Comparison of ENCODE assay signal across 8 mouse cellular contexts in the genomic region with DNA sequence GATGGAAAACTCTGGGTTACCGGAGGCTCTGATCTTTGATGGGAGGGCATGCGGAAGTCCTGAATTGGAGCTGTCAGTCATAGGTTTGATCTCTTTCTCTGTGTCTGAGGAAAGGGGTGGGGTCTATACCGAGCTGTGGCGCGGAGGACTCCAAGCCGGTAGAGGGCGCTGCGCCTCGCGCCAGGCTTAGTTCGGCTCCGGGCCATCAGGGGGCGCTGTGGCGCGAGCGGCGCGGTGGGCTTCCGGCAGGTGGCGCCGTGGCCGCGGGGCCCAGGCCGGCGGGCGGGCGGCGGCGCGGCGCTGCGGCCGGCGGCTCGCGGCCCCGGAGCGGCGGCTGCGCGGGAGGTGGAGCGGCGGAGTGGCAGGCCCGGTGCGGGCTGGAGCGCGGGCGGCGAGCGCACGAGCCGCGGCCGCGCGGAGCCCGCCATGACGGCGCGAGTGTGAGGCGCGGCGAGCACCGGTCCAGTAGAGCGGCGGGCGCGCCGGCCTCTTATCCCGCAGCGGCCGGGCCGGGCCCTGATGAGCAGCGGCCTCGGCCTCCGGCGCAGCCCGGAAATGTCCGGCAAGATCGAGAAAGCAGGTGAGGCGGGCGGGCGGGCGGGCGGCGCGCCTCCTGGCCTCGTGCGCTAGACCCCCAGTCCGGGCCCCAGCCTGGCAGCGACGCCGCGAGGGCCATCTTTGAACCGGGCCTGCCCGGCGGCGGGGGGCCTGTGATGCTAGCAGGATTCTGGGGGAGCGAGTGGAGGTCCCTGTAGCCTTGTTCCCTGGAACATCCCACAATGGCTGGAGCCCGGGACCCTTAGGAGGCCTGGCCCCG. TPM values are rescaled to one million over a fixed set of nuclear protein-coding genes. Genes with fewer than 3 reads are reported as not detected.
DNase-seq lines count a peak whose midpoint lies in the region; ATAC-seq and TF ChIP-seq lines count a peak whose summit lies in the region.

A gene (plus strand): TSS at position 237 of the 817 bp plus-strand sequence.

- peak; percentile 85 for ATAC-seq in hindbrain, embryonic 16.5 days

- peak within 1 kb of the TSS; percentile 72 for H3K4me2 ChIP-seq in hindbrain, embryonic 16.5 days (ENCODE audit: low read length)

- peaks cover 14% of the 10 kb centered on the region for H3K4me1 ChIP-seq in hindbrain, embryonic 16.5 days (ENCODE audit: control insufficient read depth, insufficient read depth, low read depth, low read length)

- intact Hi-C loops in gastrocnemius, adult 2 months (cut with DNase I): loop anchor here (1.0 to 2.0 kb wide), 4 partner anchors 17 to 112 kb away; no protein-coding TSS in a partner anchor

- no peaks in the 10 kb centered on the region for H3K9me3 ChIP-seq in hindbrain, embryonic 16.5 days (ENCODE audit: control insufficient read depth, low read length)

- H3K9ac ChIP-seq in hindbrain, embryonic 16.5 days (ENCODE audit: low read depth, low read length): peak within 1 kb of the TSS; percentile 93

- peak within 1 kb of the TSS; percentile 78 for H3K4me3 ChIP-seq in gastrocnemius, adult 2 months
- peak within 1 kb of the TSS; percentile 84 for H3K4me3 ChIP-seq in hindbrain, embryonic 16.5 days (ENCODE audit: low read length)

- peak; percentile 38 for DNase-seq in WW6 (ENCODE audit: low read depth, low spot score)
- DNase-seq in cerebellum, postnatal 4 days (ENCODE audit: low spot score in 2 of 2): peak; percentile 94 to 98
- DNase-seq in gastrocnemius, adult 2 months: peak; percentile 90
- peak; percentile 68 for DNase-seq in left cerebral cortex, adult 11 months (ENCODE audit: low spot score)
- peak; percentile 89 to 95 for DNase-seq in lung, postnatal 4 days
- DNase-seq in retina, postnatal 1 day: peak; percentile 87
- DNase-seq in urinary bladder, adult 18-20 months (ENCODE audit: low spot score in 2 of 2): peak; percentile 79 to 97

- under 1% methylated on average over 22 of the region's 101 CpGs for WGBS in hindbrain, embryonic 16.5 days

- peak; percentile 93 for TF ChIP-seq CTCF in gastrocnemius, adult 2 months (IDR thresholded peaks at IDR 0.05)

- H3K27me3 ChIP-seq in hindbrain, embryonic 16.5 days (replicated peaks; ENCODE audit: control insufficient read depth, insufficient read depth, low read length): no peaks in the 10 kb centered on the region

- peak within 1 kb of the TSS; percentile 96 for H3K27ac ChIP-seq in gastrocnemius, adult 2 months
- H3K27ac ChIP-seq in hindbrain, embryonic 16.5 days (ENCODE audit: low read depth, low read length): peak within 1 kb of the TSS; percentile 93

- H3K36me3 ChIP-seq in hindbrain, embryonic 16.5 days (ENCODE audit: control insufficient read depth, insufficient read depth, low read length): no peaks in the 10 kb centered on the region

RNA-seq across cellular contexts. Expression of the gene that starts here (rescaled TPM):
- total RNA-seq in gastrocnemius, adult 2 months (2021): 100 to 1,000 TPM; 135 to 139 TPM
- 14.8 and 18.6 TPM in 2 replicates for polyA plus RNA-seq in hindbrain, embryonic 16.5 days (2015; fragmentation: Nextera tagmentation; extraction: Ambion mirVana)

Comparison
In these comparisons a context has a peak if more than half of its experiments do, and no peak if none do; other contexts are left out.
1. Peak in every context shown above with its lines: DNase-seq, ATAC-seq, H3K4me3 ChIP-seq and H3K27ac ChIP-seq.
2. DNase-seq: peak in every context shown above with its lines; median percentile 96 in cerebellum, postnatal 4 days; 92 in lung, postnatal 4 days; 90 in gastrocnemius, adult 2 months; 88 in urinary bladder, adult 18-20 months; 87 in retina, postnatal 1 day; 68 in left cerebral cortex, adult 11 months; 38 in WW6.